Mouse (Mus musculus) hindbrain, embryonic 16.5 days (tissue): Measurements from ENCODE around the gene Gm8994. TPM values are rescaled to one million over a fixed set of nuclear protein-coding genes. Genes with fewer than 3 reads are reported as not detected.
A peak's percentile ranks its signal among the peaks of the same experiment; 100 is the strongest.

Experiments used
- ATAC-seq: fragments of 200-750 bp; cut with Nextera tagmentation; 2 replicates; pipeline ENCODE4 v1.8.0; 2017; ENCODE audit warnings: moderate TSS enrichment, moderate library complexity
- H3K27ac ChIP-seq: fragments of 300-500 bp; sonication (generic); 2 replicates; pipeline ENCODE4 v1.5.1; 2014; ENCODE audit warnings: low read depth, mild to moderate bottlenecking, control low read depth, low read length, moderate library complexity
- H3K27me3 ChIP-seq: fragments of 300-500 bp; sonication (generic); replicated peaks from 2 replicates; pipeline ENCODE4 v1.6.1; 2014; ENCODE audit warnings: low read length; ENCODE audit not compliant: control insufficient read depth, insufficient read depth
- H3K36me3 ChIP-seq: fragments of 300-500 bp; sonication (generic); 2 replicates; pipeline ENCODE4 v1.6.1; 2014; ENCODE audit warnings: mild to moderate bottlenecking, low read length, moderate library complexity, mixed read lengths; ENCODE audit not compliant: control insufficient read depth, insufficient read depth
- H3K4me1 ChIP-seq: fragments of 300-500 bp; sonication (generic); 2 replicates; pipeline ENCODE4 v1.6.1; 2014; ENCODE audit warnings: low read depth, low read length; ENCODE audit not compliant: control insufficient read depth, insufficient read depth
- H3K4me2 ChIP-seq: fragments of 300-500 bp; sonication (generic); 2 replicates; pipeline ENCODE4 v1.6.1; 2014; ENCODE audit warnings: mild to moderate bottlenecking, low read length, control low read depth, moderate library complexity
- H3K4me3 ChIP-seq: fragments of 300-500 bp; sonication (generic); 2 replicates; pipeline ENCODE4 v1.5.1; 2014; ENCODE audit warnings: mild to moderate bottlenecking, low read length, control low read depth, moderate library complexity
- H3K9ac ChIP-seq: fragments of 300-500 bp; sonication (generic); 2 replicates; pipeline ENCODE4 v1.6.1; 2014; ENCODE audit warnings: low read depth, mild to moderate bottlenecking, control low read depth, low read length, moderate library complexity
- H3K9me3 ChIP-seq: fragments of 300-500 bp; sonication (generic); 2 replicates; pipeline ENCODE4 v1.6.1; 2014; ENCODE audit warnings: mild to moderate bottlenecking, low read length, moderate library complexity; ENCODE audit not compliant: control insufficient read depth
- WGBS: fragments of 180-500 bp; shearing (Covaris S2); extraction: QIAGEN DNeasy Blood & Tissue Kit; methylation state at CpG from one replicate; pipeline ENCODE4 v1.1.7; 2014; 5-methylcytosine and 5-hydroxymethylcytosine counted together
- polyA plus RNA-seq: library from polyadenylated mRNA; unstranded; fragments of >200 nt; fragmentation: Nextera tagmentation; extraction: Ambion mirVana; gene quantifications from 2 replicates; pipeline ENCODE4 v1.2.1, GENCODE M21; 2015

The Gm8994 gene
- polyA plus RNA-seq, 1 experiment from 2014 or later, result not detected

- H3K9ac ChIP-seq, result no peak overlapping the region
- H3K27ac ChIP-seq, result no peak overlapping the region
- no peak overlapping the region for H3K4me2 ChIP-seq
- H3K27me3 ChIP-seq, result no peaks in the 10 kb centered on the region
- WGBS, result 91% methylated on average over 7 of the region's 7 CpGs
- no peak for ATAC-seq
- H3K9me3 ChIP-seq, result no peaks in the 10 kb centered on the region
- H3K4me3 ChIP-seq, result no peak overlapping the region
- H3K36me3 ChIP-seq, result no peaks in the 10 kb centered on the region
- no peaks in the 10 kb centered on the region for H3K4me1 ChIP-seq
Observed at GRCm38 (mm10) chr6:136345641-136346040, 18.3 kb downstream of the Gm8994 start.

GRCm38 (mm10) chr6:136347053-136347452 is 19.7 kb downstream of the Gm8994 start:
- Histone ChIP-seq H3K4me3 (no peak overlapping the region), H3K27me3 (no peaks in the 10 kb centered on the region), H3K36me3 (no peaks in the 10 kb centered on the region), H3K4me2 (no peak overlapping the region), H3K4me1 (no peaks in the 10 kb centered on the region), H3K27ac (no peak overlapping the region), H3K9me3 (no peaks in the 10 kb centered on the region), H3K9ac (no peak overlapping the region)
- WGBS, result 33% methylated on average over 5 of the region's 5 CpGs
- ATAC-seq, result no peak

- 71% methylated on average over 9 of the region's 9 CpGs for WGBS
- no peaks in the 10 kb centered on the region for H3K27me3 ChIP-seq
- no peaks in the 10 kb centered on the region for H3K9me3 ChIP-seq
- no peaks in the 10 kb centered on the region for H3K36me3 ChIP-seq
- H3K9ac ChIP-seq, result no peak overlapping the region
- no peak overlapping the region for H3K4me3 ChIP-seq
- no peak for ATAC-seq
- H3K4me2 ChIP-seq, result no peak overlapping the region
- no peaks in the 10 kb centered on the region for H3K4me1 ChIP-seq
- H3K27ac ChIP-seq, result no peak overlapping the region
Observed at GRCm38 (mm10) chr6:136347631-136348030, 20.3 kb downstream of the Gm8994 start.

- 0 out of 2 replicates have a peak overlapping the region, but pooled peaks have one; percentile 5 for H3K4me2 ChIP-seq
- ATAC-seq, result peak; percentile 83
- no peak overlapping the region; the same call in 1 of the 2 replicates for H3K9ac ChIP-seq
- no peak overlapping the region for H3K4me3 ChIP-seq
- H3K9me3 ChIP-seq, result no peaks in the 10 kb centered on the region
- no peaks in the 10 kb centered on the region for H3K4me1 ChIP-seq
- no peaks in the 10 kb centered on the region for H3K27me3 ChIP-seq
- whole genome bisulfite sequencing, result 39% methylated on average over 11 of the region's 11 CpGs
- no peaks in the 10 kb centered on the region for H3K36me3 ChIP-seq
- H3K27ac ChIP-seq, result no peak overlapping the region
Observed at GRCm38 (mm10) chr6:136353399-136354184, 26.3 kb downstream of the Gm8994 start.

- Histone ChIP-seq H3K4me1 (no peaks in the 10 kb centered on the region), H3K27ac (no peak overlapping the region), H3K36me3 (no peaks in the 10 kb centered on the region), H3K27me3 (no peaks in the 10 kb centered on the region), H3K4me2 (no peak overlapping the region), H3K9me3 (no peaks in the 10 kb centered on the region), H3K4me3 (no peak overlapping the region), H3K9ac (no peak overlapping the region)
- no peak for ATAC-seq
- 77% methylated on average over 5 of the region's 5 CpGs for WGBS
Observed at GRCm38 (mm10) chr6:136358471-136358870, 31.1 kb downstream of the Gm8994 start.

- no peak for ATAC-seq
- Histone ChIP-seq H3K4me3 (no peak overlapping the region), H3K27me3 (no peaks in the 10 kb centered on the region), H3K4me2 (no peak overlapping the region), H3K9ac (no peak overlapping the region), H3K36me3 (no peaks in the 10 kb centered on the region), H3K9me3 (no peaks in the 10 kb centered on the region), H3K4me1 (no peaks in the 10 kb centered on the region), H3K27ac (no peak overlapping the region)
- 87% methylated on average over 8 of the region's 8 CpGs for WGBS
Observed at GRCm38 (mm10) chr6:136363313-136363712, 36.0 kb downstream of the Gm8994 start.

GRCm38 (mm10) chr6:136364008-136364407 is 36.7 kb downstream of the Gm8994 start:
- Histone ChIP-seq H3K36me3 (no peaks in the 10 kb centered on the region), H3K9ac (no peak overlapping the region), H3K4me1 (no peaks in the 10 kb centered on the region), H3K4me3 (no peak overlapping the region), H3K9me3 (no peaks in the 10 kb centered on the region), H3K27ac (no peak overlapping the region), H3K4me2 (no peak overlapping the region), H3K27me3 (no peaks in the 10 kb centered on the region)
- 46% methylated on average over 4 of the region's 4 CpGs for WGBS
- no peak for ATAC-seq

GRCm38 (mm10) chr6:136364430-136365098 is 37.2 kb downstream of the Gm8994 start:
- Histone ChIP-seq H3K9ac (no peak overlapping the region), H3K27me3 (no peaks in the 10 kb centered on the region), H3K4me2 (no peak overlapping the region), H3K9me3 (no peaks in the 10 kb centered on the region), H3K4me1 (no peaks in the 10 kb centered on the region), H3K4me3 (no peak overlapping the region), H3K27ac (no peak overlapping the region), H3K36me3 (no peaks in the 10 kb centered on the region)
- ATAC-seq, result no peak
- WGBS, result 74% methylated on average over 12 of the region's 12 CpGs

GRCm38 (mm10) chr6:136376097-136376496 is 48.8 kb downstream of the Gm8994 start:
- H3K9me3 ChIP-seq, result no peaks in the 10 kb centered on the region
- no peak overlapping the region for H3K4me3 ChIP-seq
- no peak overlapping the region for H3K9ac ChIP-seq
- ATAC-seq, result no peak
- no peaks in the 10 kb centered on the region for H3K27me3 ChIP-seq
- H3K36me3 ChIP-seq, result no peaks in the 10 kb centered on the region
- no peak overlapping the region for H3K27ac ChIP-seq
- H3K4me1 ChIP-seq, result no peaks in the 10 kb centered on the region
- H3K4me2 ChIP-seq, result no peak overlapping the region
